Mouse (Mus musculus) R1 (cell line): Measurements from ENCODE around the gene Aspn.
A peak's percentile ranks its signal among the peaks of the same experiment; 100 is the strongest.

Experiments used
- DNase-seq: peaks from one replicate; pipeline ENCODE4 v3.0.0-alpha.2; 2018; ENCODE audit warnings: low read depth, low spot score

Aspn gene

GRCm38 (mm10) chr13:49544279-49544678 is at the start of gene Aspn:
TSS of gene Aspn (plus strand) at chr13:49544443.
- no peak for DNase-seq

- no peak for DNase-seq
These were observed 39.7 kb upstream of the Aspn start, which contains the start of gene Ecm2 for GRCm38 (mm10) chr13:49504510-49504909. TSS of gene Ecm2 (plus strand) at chr13:49504810.

- no peak for DNase-seq
These were observed 38.5 kb upstream of the Aspn start for GRCm38 (mm10) chr13:49505776-49506175.

GRCm38 (mm10) chr13:49507176-49507575 is 37.1 kb upstream of the Aspn start:
- DNase-seq: no peak

GRCm38 (mm10) chr13:49518761-49519160 is 25.5 kb upstream of the Aspn start:
- DNase-seq: no peak

- no peak for DNase-seq
These were observed 18.0 kb upstream of the Aspn start for GRCm38 (mm10) chr13:49526235-49526634.

GRCm38 (mm10) chr13:49530636-49531035 is 13.6 kb upstream of the Aspn start:
- DNase-seq: no peak

GRCm38 (mm10) chr13:49536946-49537345 is 7.3 kb upstream of the Aspn start:
- DNase-seq: no peak

GRCm38 (mm10) chr13:49538693-49539092 is 5.5 kb upstream of the Aspn start:
- DNase-seq: no peak

- no peak for DNase-seq
These were observed 1.4 kb downstream of the Aspn start for GRCm38 (mm10) chr13:49545646-49546045.

- no peak for DNase-seq
These were observed 2.3 kb downstream of the Aspn start for GRCm38 (mm10) chr13:49546517-49546916.

GRCm38 (mm10) chr13:49547563-49548150 is 3.4 kb downstream of the Aspn start:
- DNase-seq: no peak

- DNase-seq: no peak
These were observed 5.4 kb downstream of the Aspn start for GRCm38 (mm10) chr13:49549616-49550015.

- DNase-seq: no peak
These were observed 10.3 kb downstream of the Aspn start for GRCm38 (mm10) chr13:49554519-49554918.

- DNase-seq: no peak
These were observed 12.0 kb downstream of the Aspn start for GRCm38 (mm10) chr13:49556203-49556602.

GRCm38 (mm10) chr13:49556924-49557323 is 12.7 kb downstream of the Aspn start:
- DNase-seq: no peak

- peak; percentile 13 for DNase-seq
These were observed 14.9 kb downstream of the Aspn start for GRCm38 (mm10) chr13:49559185-49559584.

- no peak for DNase-seq
These were observed 16.6 kb downstream of the Aspn start for GRCm38 (mm10) chr13:49560886-49561285.

GRCm38 (mm10) chr13:49564347-49564746 is 20.1 kb downstream of the Aspn start:
- DNase-seq: no peak

- peak; percentile 27 for DNase-seq
These were observed 26.1 kb downstream of the Aspn start for GRCm38 (mm10) chr13:49570371-49570770.

GRCm38 (mm10) chr13:49571418-49571817 is 27.2 kb downstream of the Aspn start:
- no peak for DNase-seq

GRCm38 (mm10) chr13:49581541-49582530 is 37.6 kb downstream of the Aspn start, which contains the start of gene Omd:
TSS of gene Omd (plus strand) at chr13:49582462.
- DNase-seq: no peak

GRCm38 (mm10) chr13:49583859-49584258 is 39.6 kb downstream of the Aspn start:
- DNase-seq: no peak
